Mouse (Mus musculus): ENCODE measurements around the gene Epo. TPM values are rescaled to one million over a fixed set of nuclear protein-coding genes. Genes with fewer than 3 reads are reported as not detected.

Gene Epo
- polyA plus RNA-seq (2015; fragmentation: Nextera tagmentation; extraction: Ambion mirVana) = 0.45 TPM in 1 of 2 replicates, not detected in the other

DNA sequence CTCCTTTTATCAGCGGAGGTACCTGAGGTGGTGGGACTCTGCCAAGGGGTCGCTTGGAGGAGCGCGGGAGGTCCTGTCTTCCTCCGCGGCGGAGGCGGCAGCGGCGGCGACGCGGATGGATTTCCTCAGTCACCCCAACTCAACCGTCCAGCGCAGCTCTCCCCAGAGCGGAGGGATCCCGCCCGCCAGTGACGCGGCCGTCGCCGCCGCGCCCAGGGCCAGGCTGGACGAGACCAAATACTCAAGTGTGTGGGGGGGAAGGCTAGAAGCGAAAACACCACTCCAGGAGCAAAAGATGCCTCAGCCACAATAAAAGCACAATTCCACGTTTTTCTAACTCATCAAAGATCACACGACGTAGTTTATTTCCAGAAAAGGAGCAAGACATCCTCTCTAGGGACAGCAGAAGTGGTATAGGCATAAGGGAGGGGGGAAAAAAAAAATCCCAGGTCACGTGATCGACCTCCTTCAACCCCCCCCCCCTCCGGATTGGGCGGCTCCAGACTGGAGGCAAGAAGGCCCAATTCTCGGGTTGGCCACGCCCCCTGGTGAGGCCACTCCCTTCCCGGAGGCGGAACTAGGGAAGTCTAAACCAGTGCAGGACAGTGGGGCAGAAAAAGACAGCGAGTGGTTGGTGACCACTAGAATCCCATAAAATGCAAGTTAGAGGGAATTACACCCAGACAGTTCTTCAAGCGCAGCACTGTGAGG, at the start of gene Epo, which contains the start of gene Gnb2:
Epo (minus strand) TSS at position 126 of the 711 bp plus-strand sequence.
Gnb2 (minus strand) TSS at position 394 of the 711 bp plus-strand sequence.
- Histone ChIP-seq H3K4me3 (replicated peaks) (peak within 1 kb of the TSS; percentile 87), H3K4me1 (peaks cover 29% of the 10 kb centered on the region), H3K9me3 (replicated peaks) (no peaks in the 10 kb centered on the region), H3K27me3 (no peaks in the 10 kb centered on the region), H3K4me2 (peak within 1 kb of the TSS; percentile 94), H3K27ac (peak within 1 kb of the TSS; percentile 96), H3K36me3 (peaks cover 22% of the 10 kb centered on the region), H3K9ac (peak within 1 kb of the TSS; percentile 87)
- ATAC-seq (replicated peaks; ENCODE audit: low FRiP score) = peak; percentile 74
- WGBS = 0% methylated on average over 40 of the region's 40 CpGs

GRCm38 (mm10) chr5:137582702-137583101, 49.7 kb upstream of the Epo start:
- ATAC-seq (replicated peaks; ENCODE audit: low FRiP score) = no peak

DNA sequence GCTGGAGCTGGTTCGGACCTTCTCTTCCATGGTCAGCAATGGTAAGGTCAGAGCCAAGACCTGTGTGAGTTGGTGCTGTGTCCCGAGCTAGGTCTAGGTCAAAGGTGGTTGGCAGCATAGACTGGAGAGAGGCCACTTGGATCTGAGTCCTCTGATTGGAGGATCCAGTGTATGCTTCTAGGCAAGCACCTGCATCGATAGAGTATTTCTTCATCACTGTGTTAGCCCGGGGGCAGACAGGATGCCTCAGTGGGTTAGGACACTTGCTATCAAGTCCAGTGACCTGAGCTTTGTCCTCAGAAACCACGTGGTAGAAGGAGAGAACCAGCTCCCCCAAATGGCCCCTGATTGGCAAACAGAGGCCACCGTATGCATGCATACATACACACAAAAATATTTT, 47.2 kb upstream of the Epo start:
- H3K9ac ChIP-seq = no peak overlapping the region
- peaks cover 17% of the 10 kb centered on the region for H3K4me1 ChIP-seq

More at GRCm38 (mm10) chr5:137582702-137583101, 49.7 kb upstream of the Epo start:
- Histone ChIP-seq H3K27ac (no peak overlapping the region), H3K4me2 (no peak overlapping the region), H3K9ac (no peak overlapping the region), H3K4me1 (peaks cover 17% of the 10 kb centered on the region), H3K36me3 (no peaks in the 10 kb centered on the region), H3K9me3 (replicated peaks) (no peaks in the 10 kb centered on the region), H3K4me3 (replicated peaks) (no peak overlapping the region), H3K27me3 (peaks cover 30% of the 10 kb centered on the region)
- 49% methylated on average over 8 of the region's 8 CpGs for WGBS

GRCm38 (mm10) chr5:137574470-137574901, 41.4 kb upstream of the Epo start:
- Histone ChIP-seq H3K4me3 (replicated peaks) (peak overlapping the region; percentile 35), H3K27me3 (peaks cover 15% of the 10 kb centered on the region; the same call in 1 of the 2 replicates), H3K4me2 (peak overlapping the region; percentile 66), H3K9ac (peak overlapping the region; percentile 14; the same call in 1 of the 2 replicates), H3K9me3 (replicated peaks) (no peaks in the 10 kb centered on the region), H3K36me3 (no peaks in the 10 kb centered on the region), H3K27ac (no peak overlapping the region), H3K4me1 (peaks cover 8% of the 10 kb centered on the region)
- WGBS = 8% methylated on average over 27 of the region's 27 CpGs
- no peak for ATAC-seq (replicated peaks; ENCODE audit: low FRiP score)

More for the DNA sequence above, 47.2 kb upstream of the Epo start:
- peaks cover 34% of the 10 kb centered on the region for H3K27me3 ChIP-seq
- H3K4me3 ChIP-seq (replicated peaks) = no peak overlapping the region
- 78% methylated on average over 6 of the region's 6 CpGs for whole genome bisulfite sequencing
- no peak overlapping the region for H3K27ac ChIP-seq
- ATAC-seq (replicated peaks; ENCODE audit: low FRiP score) = no peak
- H3K9me3 ChIP-seq (replicated peaks) = no peaks in the 10 kb centered on the region
- H3K4me2 ChIP-seq = no peak overlapping the region
- H3K36me3 ChIP-seq = no peaks in the 10 kb centered on the region

DNA sequence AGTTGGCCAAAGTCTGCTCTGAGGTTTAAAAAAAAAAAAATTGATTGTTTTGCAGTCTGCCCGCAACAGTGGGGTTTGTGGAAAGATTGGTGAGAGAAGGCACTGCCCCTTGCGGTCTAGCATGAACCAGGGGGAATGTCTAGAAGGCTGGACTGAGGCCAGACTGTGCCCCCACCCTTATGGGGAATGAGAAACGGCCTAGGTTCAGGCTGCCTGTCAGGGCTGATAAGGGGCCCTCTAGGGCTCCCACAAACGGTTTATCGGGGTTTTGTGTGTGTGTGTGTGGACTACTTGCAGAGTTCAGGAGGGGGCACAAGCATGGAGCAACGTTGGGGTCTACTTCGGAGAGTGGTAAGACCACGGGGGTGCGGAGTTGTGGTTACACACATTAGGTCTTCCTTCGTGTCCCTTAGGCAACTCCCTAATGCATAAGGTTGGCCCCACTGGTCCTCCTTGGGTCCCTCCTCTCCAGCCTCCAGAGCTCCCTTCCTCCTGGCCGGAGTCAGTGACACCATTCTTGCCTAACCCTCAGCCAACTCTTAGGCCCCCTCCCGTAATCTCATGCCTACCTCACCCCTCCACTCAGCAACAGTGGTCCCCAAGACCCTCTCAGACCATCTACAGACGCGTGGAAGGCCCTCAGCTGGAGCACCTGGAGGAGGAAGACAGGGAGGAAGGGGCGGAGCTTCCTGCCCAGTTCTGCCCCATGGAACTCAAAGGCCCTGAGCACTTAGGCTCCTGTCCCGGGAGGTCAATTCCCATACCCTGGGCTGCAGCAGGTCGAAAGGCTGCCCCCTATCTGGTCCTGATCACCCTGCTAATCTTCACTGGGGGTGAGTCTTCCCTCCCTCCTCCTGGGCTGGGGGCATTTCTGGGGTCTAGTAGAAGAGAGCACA, 37.9 kb upstream of the Epo start:
- no peak overlapping the region for H3K27ac ChIP-seq
- 78% methylated on average over 17 of the region's 17 CpGs for WGBS
- no peak overlapping the region for H3K4me2 ChIP-seq
- peaks cover 8% of the 10 kb centered on the region for H3K4me1 ChIP-seq
- peak; percentile 67; the same call in 1 of the 2 replicates for ATAC-seq (replicated peaks; ENCODE audit: low FRiP score)
- no peak overlapping the region for H3K9ac ChIP-seq
- no peaks in the 10 kb centered on the region for H3K36me3 ChIP-seq
- H3K9me3 ChIP-seq (replicated peaks) = no peaks in the 10 kb centered on the region
- no peak overlapping the region for H3K4me3 ChIP-seq (replicated peaks)
- peaks cover 10% of the 10 kb centered on the region; the same call in 1 of the 2 replicates for H3K27me3 ChIP-seq

DNA sequence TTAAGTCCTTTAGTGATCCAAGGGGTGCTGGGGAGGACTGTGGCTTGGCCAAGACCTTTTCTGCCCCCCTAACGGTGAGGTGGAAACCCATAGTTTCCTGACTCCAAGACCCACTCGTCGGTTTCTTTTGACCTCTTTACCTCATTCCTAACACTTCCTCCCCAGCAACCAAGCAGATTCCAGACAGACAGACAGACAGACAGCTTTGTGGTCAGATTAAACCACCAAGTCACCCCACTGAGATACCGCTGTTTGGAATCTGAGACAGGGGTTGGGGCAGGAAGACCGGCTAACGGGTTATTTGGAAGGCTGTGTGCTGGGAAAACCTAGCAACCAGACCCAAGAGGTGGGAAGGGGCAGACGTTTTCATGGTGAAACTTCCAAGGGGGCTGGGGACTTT, 37.1 kb upstream of the Epo start:
- WGBS = 50% methylated on average over 7 of the region's 7 CpGs
- Histone ChIP-seq H3K9ac (no peak overlapping the region), H3K9me3 (replicated peaks) (no peaks in the 10 kb centered on the region), H3K27ac (no peak overlapping the region), H3K4me2 (no peak overlapping the region), H3K27me3 (peaks cover 10% of the 10 kb centered on the region; the same call in 1 of the 2 replicates), H3K4me3 (replicated peaks) (no peak overlapping the region), H3K4me1 (peaks cover 8% of the 10 kb centered on the region), H3K36me3 (no peaks in the 10 kb centered on the region)
- no peak for ATAC-seq (replicated peaks; ENCODE audit: low FRiP score)

- Histone ChIP-seq H3K36me3 (no peaks in the 10 kb centered on the region), H3K4me2 (no peak within 1 kb of the TSS)
- peak; percentile 76 for ATAC-seq (replicated peaks; ENCODE audit: low FRiP score)
Observed at GRCm38 (mm10) chr5:137569665-137570064, 36.6 kb upstream of the Epo start, which contains the start of gene Tfr2. Gene Tfr2, plus strand, starts transcription at chr5:137569840.

DNA sequence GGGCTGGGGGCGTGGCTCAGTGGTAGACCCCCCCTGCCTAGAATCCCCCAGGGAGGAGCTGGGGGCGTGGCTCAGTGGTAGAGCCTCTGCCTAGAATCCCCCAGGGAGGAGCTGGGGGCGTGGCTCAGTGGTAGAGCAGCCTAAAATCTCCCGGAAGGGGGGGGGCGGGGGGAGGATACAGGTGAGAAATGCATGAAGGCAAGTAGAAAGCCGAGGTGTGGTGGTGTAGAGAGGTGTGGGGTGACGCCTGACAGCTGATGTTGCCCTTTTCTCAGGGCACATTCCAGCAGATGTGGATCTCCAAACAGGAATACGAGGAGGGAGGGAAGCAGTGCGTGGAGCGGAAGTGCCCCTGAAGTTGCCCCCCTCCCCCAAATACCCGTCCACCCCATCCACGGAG, 36.0 kb upstream of the Epo start:
- H3K4me2 ChIP-seq = no peak overlapping the region
- H3K27me3 ChIP-seq = peaks cover 2% of the 10 kb centered on the region; the same call in 1 of the 2 replicates
- no peaks in the 10 kb centered on the region for H3K36me3 ChIP-seq
- no peak overlapping the region for H3K27ac ChIP-seq
- WGBS = 77% methylated on average over 12 of the region's 12 CpGs
- ATAC-seq (replicated peaks; ENCODE audit: low FRiP score) = no peak
- no peak overlapping the region for H3K9ac ChIP-seq
- peaks cover under 1% of the 10 kb centered on the region for H3K4me1 ChIP-seq
- no peaks in the 10 kb centered on the region for H3K9me3 ChIP-seq (replicated peaks)
- H3K4me3 ChIP-seq (replicated peaks) = no peak overlapping the region

More at GRCm38 (mm10) chr5:137569665-137570064, 36.6 kb upstream of the Epo start, which contains the start of gene Tfr2:
- no peaks in the 10 kb centered on the region for H3K9me3 ChIP-seq (replicated peaks)
- 30% methylated on average over 9 of the region's 9 CpGs for WGBS
- no peak within 1 kb of the TSS for H3K9ac ChIP-seq
- no peak within 1 kb of the TSS for H3K4me3 ChIP-seq (replicated peaks)
- no peak within 1 kb of the TSS for H3K27ac ChIP-seq
- H3K27me3 ChIP-seq = peaks cover 9% of the 10 kb centered on the region; the same call in 1 of the 2 replicates
- peaks cover 7% of the 10 kb centered on the region for H3K4me1 ChIP-seq

- no peaks in the 10 kb centered on the region for H3K9me3 ChIP-seq (replicated peaks)
- no peak for ATAC-seq (replicated peaks; ENCODE audit: low FRiP score)
- H3K36me3 ChIP-seq = no peaks in the 10 kb centered on the region
- no peak overlapping the region for H3K27ac ChIP-seq
- no peak overlapping the region for H3K9ac ChIP-seq
- 76% methylated on average over 8 of the region's 8 CpGs for WGBS
- no peak overlapping the region for H3K4me2 ChIP-seq
- H3K4me3 ChIP-seq (replicated peaks) = no peak overlapping the region
- no peaks in the 10 kb centered on the region; the same call in 1 of the 2 replicates for H3K4me1 ChIP-seq
- no peaks in the 10 kb centered on the region for H3K27me3 ChIP-seq
Observed at GRCm38 (mm10) chr5:137568223-137568798, 35.3 kb upstream of the Epo start.

DNA sequence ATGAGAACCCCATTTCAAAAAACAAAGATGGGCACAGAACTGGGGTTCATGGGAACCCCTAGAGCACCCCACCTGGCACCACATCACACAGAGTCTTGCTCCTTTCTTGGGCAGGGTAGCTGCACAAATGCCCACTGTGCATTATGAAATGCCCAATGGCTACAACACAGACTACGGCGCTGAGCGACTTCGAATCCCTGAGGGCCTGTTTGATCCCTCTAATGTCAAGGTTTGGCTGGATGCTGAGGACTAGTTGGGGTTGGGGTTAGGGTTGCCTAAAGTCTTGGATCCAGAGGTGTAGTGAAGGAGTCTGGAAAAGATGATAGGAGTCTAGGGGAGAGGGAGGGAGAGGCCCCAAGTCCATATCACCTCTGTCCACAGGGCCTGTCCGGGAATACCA, 33.4 kb upstream of the Epo start:
- H3K36me3 ChIP-seq = no peaks in the 10 kb centered on the region
- H3K4me2 ChIP-seq = no peak overlapping the region
- no peaks in the 10 kb centered on the region; the same call in 1 of the 2 replicates for H3K4me1 ChIP-seq
- ATAC-seq (replicated peaks; ENCODE audit: low FRiP score) = no peak
- H3K27ac ChIP-seq = no peak overlapping the region
- no peak overlapping the region for H3K4me3 ChIP-seq (replicated peaks)
- no peaks in the 10 kb centered on the region for H3K9me3 ChIP-seq (replicated peaks)
- H3K27me3 ChIP-seq = no peaks in the 10 kb centered on the region
- H3K9ac ChIP-seq = no peak overlapping the region
- 95% methylated on average over 5 of the region's 5 CpGs for WGBS

DNA sequence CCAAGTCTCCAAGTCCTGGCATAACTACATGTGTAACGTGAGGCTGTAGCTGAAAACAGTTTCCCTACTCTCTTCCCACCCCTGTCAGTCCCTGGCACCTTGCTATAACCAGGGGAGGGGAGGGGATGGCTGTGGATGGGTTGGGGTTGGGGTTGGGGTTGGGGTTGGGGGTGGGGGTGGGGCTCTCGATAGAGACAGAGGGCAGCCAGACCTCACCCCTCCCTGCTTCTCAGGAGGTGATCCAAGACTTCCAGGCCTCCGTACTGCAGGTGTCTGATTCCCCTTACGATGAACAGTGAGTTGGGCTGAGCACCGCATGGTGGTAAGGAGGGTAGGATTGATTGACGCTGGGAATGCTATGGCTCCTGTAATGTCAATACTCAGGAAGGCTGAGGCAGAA, 32.7 kb upstream of the Epo start:
- no peaks in the 10 kb centered on the region for H3K36me3 ChIP-seq
- ATAC-seq (replicated peaks; ENCODE audit: low FRiP score) = no peak
- no peaks in the 10 kb centered on the region; the same call in 1 of the 2 replicates for H3K4me1 ChIP-seq
- no peak overlapping the region for H3K27ac ChIP-seq
- WGBS = 74% methylated on average over 6 of the region's 6 CpGs
- no peaks in the 10 kb centered on the region for H3K27me3 ChIP-seq
- H3K9me3 ChIP-seq (replicated peaks) = no peaks in the 10 kb centered on the region
- H3K4me2 ChIP-seq = no peak overlapping the region
- H3K4me3 ChIP-seq (replicated peaks) = no peak overlapping the region
- no peak overlapping the region for H3K9ac ChIP-seq

All from kidney, embryonic 15.5 days (tissue).